Mouse (Mus musculus): ENCODE data around the gene Fcgbp.

Gene Fcgbp

DNA sequence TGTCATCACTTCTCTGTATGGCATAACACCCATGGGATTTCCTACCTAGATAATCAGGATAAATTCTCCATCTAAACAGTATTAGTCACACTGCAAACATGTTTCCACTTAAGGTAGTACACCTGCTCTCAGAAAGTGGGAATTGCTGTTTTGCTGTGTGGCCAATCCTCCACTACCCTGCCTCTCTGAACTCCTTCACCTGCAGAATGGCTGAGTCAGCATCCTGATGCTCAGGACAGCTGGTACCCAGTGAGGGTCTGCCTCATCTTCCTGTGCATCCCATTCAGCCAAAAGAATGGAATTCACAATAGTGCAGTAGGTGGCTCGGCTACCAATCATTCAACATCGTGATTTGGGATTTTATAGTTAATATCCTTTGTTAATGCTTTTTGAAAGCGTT lies 88.9 kb downstream of the Fcgbp start:
- TF ChIP-seq CTCF (conservative IDR thresholded peaks at IDR 0.05; ENCODE audit: low read length) = no peak
- H3K4me3 ChIP-seq (replicated peaks; ENCODE audit: low read length) = no peak overlapping the region

DNA sequence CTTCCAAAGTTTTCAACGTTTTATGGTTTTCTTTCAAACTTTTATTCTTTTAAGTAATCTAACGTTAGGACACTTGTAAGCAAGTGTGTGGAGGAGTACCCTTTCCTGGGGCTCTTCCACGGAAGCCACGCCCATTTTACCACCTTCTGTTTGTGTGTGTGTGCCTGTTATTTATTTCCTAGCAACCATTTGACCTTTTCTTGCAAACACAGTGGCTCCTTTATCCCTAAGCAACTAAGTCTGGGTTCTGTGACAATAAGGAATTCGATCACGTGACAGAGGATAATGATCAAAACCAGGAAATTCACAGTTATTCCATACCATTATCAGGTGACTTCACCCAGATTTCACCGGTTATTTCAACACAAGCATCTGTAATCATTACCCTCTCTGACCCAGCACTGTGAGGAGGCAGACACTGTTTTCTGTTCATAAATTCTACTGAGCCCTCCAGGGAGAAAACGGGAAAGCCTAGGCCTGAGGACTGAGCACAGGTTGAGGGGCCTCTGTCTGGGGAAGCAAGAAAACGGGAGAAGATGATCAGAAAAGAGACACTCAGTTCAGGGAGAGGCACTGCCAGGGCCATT lies 90.2 kb downstream of the Fcgbp start:
- Histone ChIP-seq H3K36me3 (ENCODE audit: insufficient read depth, low read length) (no peaks in the 10 kb centered on the region), H3K27me3 (ENCODE audit: insufficient read depth, low read length) (0 out of 2 replicates have a peak, but pooled peaks cover 3% of the 10 kb centered on the region), H3K4me1 (replicated peaks; ENCODE audit: low read depth, low read length) (peaks cover 20% of the 10 kb centered on the region), H3K9me3 (ENCODE audit: low read length) (peaks cover 9% of the 10 kb centered on the region), H3K4me3 (replicated peaks; ENCODE audit: low read length) (no peak overlapping the region)
- TF ChIP-seq POU5F1 (IDR thresholded peaks at IDR 0.05; ENCODE audit: borderline replicate concordance, low read length) = no peak
- TF ChIP-seq NANOG (IDR thresholded peaks at IDR 0.05; ENCODE audit: borderline replicate concordance, low read length) = no peak
- TF ChIP-seq CTCF (conservative IDR thresholded peaks at IDR 0.05; ENCODE audit: low read length) = no peak

More for the DNA sequence above, 88.9 kb downstream of the Fcgbp start:
- 0 out of 2 replicates have a peak, but pooled peaks cover 3% of the 10 kb centered on the region for H3K27me3 ChIP-seq (ENCODE audit: insufficient read depth, low read length)
- no peaks in the 10 kb centered on the region for H3K9me3 ChIP-seq (ENCODE audit: low read length)
- peaks cover 26% of the 10 kb centered on the region for H3K4me1 ChIP-seq (replicated peaks; ENCODE audit: low read depth, low read length)
- H3K36me3 ChIP-seq (ENCODE audit: insufficient read depth, low read length) = no peaks in the 10 kb centered on the region

DNA sequence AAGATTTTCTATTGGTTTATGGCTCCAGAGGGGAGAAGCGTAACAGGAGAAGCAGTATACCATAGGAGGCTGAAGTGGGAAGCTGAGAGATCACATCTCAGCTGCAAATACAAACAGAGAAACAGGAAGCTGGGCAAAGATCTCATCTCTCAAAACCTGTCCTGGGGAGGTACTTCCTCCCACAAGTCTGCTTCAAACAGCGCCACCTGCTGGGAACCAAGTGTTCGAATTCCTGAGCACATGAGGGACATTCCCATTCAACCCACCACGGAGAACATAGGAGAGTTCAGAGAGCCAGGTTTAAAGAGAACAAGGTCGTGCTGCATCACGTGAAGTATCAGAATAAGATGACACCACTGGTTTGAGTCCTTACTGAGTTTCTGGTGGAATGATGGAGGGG lies 94.4 kb downstream of the Fcgbp start:
- H3K4me3 ChIP-seq (replicated peaks; ENCODE audit: low read length) = no peak overlapping the region
- no peaks in the 10 kb centered on the region for H3K36me3 ChIP-seq (ENCODE audit: insufficient read depth, low read length)
- H3K4me1 ChIP-seq (replicated peaks; ENCODE audit: low read depth, low read length) = peaks cover 23% of the 10 kb centered on the region
- H3K27me3 ChIP-seq (ENCODE audit: insufficient read depth, low read length) = no peaks in the 10 kb centered on the region
- no peak for TF ChIP-seq NANOG (IDR thresholded peaks at IDR 0.05; ENCODE audit: borderline replicate concordance, low read length)
- peak; percentile 38 for TF ChIP-seq CTCF (conservative IDR thresholded peaks at IDR 0.05; ENCODE audit: low read length)
- H3K9me3 ChIP-seq (ENCODE audit: low read length) = peaks cover 9% of the 10 kb centered on the region

GRCm38 (mm10) chr7:28168320-28169115 lies 97.5 kb downstream of the Fcgbp start:
- H3K4me3 ChIP-seq (replicated peaks; ENCODE audit: low read length) = peak overlapping the region; percentile 98
- H3K9me3 ChIP-seq (ENCODE audit: low read length) = peaks cover 9% of the 10 kb centered on the region
- peaks cover 12% of the 10 kb centered on the region for H3K36me3 ChIP-seq (ENCODE audit: insufficient read depth, low read length)
- TF ChIP-seq POU5F1 (IDR thresholded peaks at IDR 0.05; ENCODE audit: borderline replicate concordance, low read length) (no peak), CTCF (conservative IDR thresholded peaks at IDR 0.05; ENCODE audit: low read length) (peak; percentile 85)
- H3K4me1 ChIP-seq (replicated peaks; ENCODE audit: low read depth, low read length) = peaks cover 47% of the 10 kb centered on the region
- no peaks in the 10 kb centered on the region for H3K27me3 ChIP-seq (ENCODE audit: insufficient read depth, low read length)

- TF ChIP-seq NANOG (IDR thresholded peaks at IDR 0.05; ENCODE audit: borderline replicate concordance, low read length) (no peak), CTCF (conservative IDR thresholded peaks at IDR 0.05; ENCODE audit: low read length) (no peak), POU5F1 (IDR thresholded peaks at IDR 0.05; ENCODE audit: borderline replicate concordance, low read length) (no peak)
- H3K4me1 ChIP-seq (replicated peaks; ENCODE audit: low read depth, low read length) = peaks cover 59% of the 10 kb centered on the region
- H3K27me3 ChIP-seq (ENCODE audit: insufficient read depth, low read length) = no peaks in the 10 kb centered on the region
- H3K4me3 ChIP-seq (replicated peaks; ENCODE audit: low read length) = peak within 1 kb of the TSS; percentile 98
- peaks cover 24% of the 10 kb centered on the region for H3K36me3 ChIP-seq (ENCODE audit: insufficient read depth, low read length)
- peaks cover 9% of the 10 kb centered on the region for H3K9me3 ChIP-seq (ENCODE audit: low read length)
Measured at GRCm38 (mm10) chr7:28169489-28170422, 98.7 kb downstream of the Fcgbp start, which contains the start of gene Fbl. Gene Fbl (plus strand): TSS chr7:28169710.

Measured in E14TG2a.4 (cell line).